Mouse (Mus musculus) lung, postnatal 4 days (tissue): ENCODE data around the gene Txnrd3.

Experiments used
- DNase-seq, 2 experiments: peaks; one replicate each; pipeline ENCODE4 v3.0.0; 2021

Gene Txnrd3

GRCm38 (mm10) chr6:89658342-89658741, 14.6 kb downstream of the Txnrd3 start:
- DNase-seq: no peak

GRCm38 (mm10) chr6:89658931-89659330, 15.1 kb downstream of the Txnrd3 start:
- no peak for DNase-seq

- DNase-seq: peak; percentile 36 to 70
These were observed 16.1 kb downstream of the Txnrd3 start for GRCm38 (mm10) chr6:89659692-89660423.

GRCm38 (mm10) chr6:89660490-89660889, 16.7 kb downstream of the Txnrd3 start:
- DNase-seq: no peak

GRCm38 (mm10) chr6:89662521-89662920, 18.7 kb downstream of the Txnrd3 start:
- DNase-seq: no peak

- no peak for DNase-seq
These were observed 21.4 kb downstream of the Txnrd3 start for GRCm38 (mm10) chr6:89665155-89665554.

GRCm38 (mm10) chr6:89665667-89666066, 21.9 kb downstream of the Txnrd3 start:
- DNase-seq: no peak

GRCm38 (mm10) chr6:89666976-89667375, 23.2 kb downstream of the Txnrd3 start:
- no peak for DNase-seq

- no peak for DNase-seq
These were observed 25.8 kb downstream of the Txnrd3 start for GRCm38 (mm10) chr6:89669556-89669955.

- no peak for DNase-seq
These were observed 27.6 kb downstream of the Txnrd3 start for GRCm38 (mm10) chr6:89671431-89671830.

GRCm38 (mm10) chr6:89672641-89673040, 28.9 kb downstream of the Txnrd3 start:
- no peak for DNase-seq

- DNase-seq: no peak
These were observed 29.5 kb downstream of the Txnrd3 start for GRCm38 (mm10) chr6:89673135-89673780.

GRCm38 (mm10) chr6:89678522-89678921, 34.7 kb downstream of the Txnrd3 start:
- no peak for DNase-seq

GRCm38 (mm10) chr6:89679291-89679835, 35.6 kb downstream of the Txnrd3 start:
- DNase-seq: peak; percentile 65 to 72

GRCm38 (mm10) chr6:89680155-89680554, 36.4 kb downstream of the Txnrd3 start:
- DNase-seq: peak; percentile 78 to 86

- DNase-seq: no peak
These were observed 40.4 kb downstream of the Txnrd3 start for GRCm38 (mm10) chr6:89684231-89684630.

GRCm38 (mm10) chr6:89687100-89687499, 43.3 kb downstream of the Txnrd3 start:
- no peak for DNase-seq

- no peak for DNase-seq
These were observed 62.8 kb downstream of the Txnrd3 start for GRCm38 (mm10) chr6:89706624-89707023.

- no peak for DNase-seq
These were observed 63.5 kb downstream of the Txnrd3 start, which contains the start of gene Vmn1r40 for GRCm38 (mm10) chr6:89707240-89707639. Gene Vmn1r40 (plus strand): TSS chr6:89707540.

GRCm38 (mm10) chr6:89718051-89718450, 74.3 kb downstream of the Txnrd3 start:
- no peak for DNase-seq
